Mouse (Mus musculus): ENCODE results near the gene Crygb.

Crygb gene

DNA sequence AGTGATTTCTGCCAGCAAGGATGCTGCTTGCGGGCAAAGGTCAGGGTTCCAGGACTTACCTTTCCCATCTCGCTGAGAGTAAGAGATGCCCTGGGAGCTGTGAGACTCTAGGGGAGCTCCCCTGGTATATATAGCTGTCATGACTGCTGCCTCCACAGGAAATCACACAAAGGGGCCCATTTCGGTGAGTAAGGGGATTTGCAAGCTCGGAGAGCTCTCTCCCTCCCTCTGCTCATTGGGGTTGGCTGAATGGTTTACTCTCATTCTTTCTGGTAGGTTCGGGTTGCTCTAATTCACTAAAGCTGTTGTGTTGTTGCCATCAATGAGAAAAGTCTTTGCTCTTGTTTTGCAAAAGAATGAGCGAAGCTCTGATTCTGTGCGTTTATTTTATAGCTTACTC is at the start of gene Crygb:
TSS of gene Crygb (minus strand) at position 101 of the 400 bp plus-strand sequence.
- DNase-seq (ENCODE audit: low spot score), result no peak

GRCm38 (mm10) chr1:65131671-65132070 is 49.6 kb upstream of the Crygb start:
- no peak for DNase-seq (ENCODE audit: low spot score)

GRCm38 (mm10) chr1:65130226-65130625 is 48.1 kb upstream of the Crygb start:
- no peak for DNase-seq (ENCODE audit: low spot score)

- no peak for DNase-seq (ENCODE audit: low spot score)
Observed at GRCm38 (mm10) chr1:65129634-65130180, 47.6 kb upstream of the Crygb start.

GRCm38 (mm10) chr1:65122574-65123372 is 40.7 kb upstream of the Crygb start, which contains the start of gene D630023F18Rik:
TSS of gene D630023F18Rik (minus strand) at chr1:65123214.
- no peak for DNase-seq (ENCODE audit: low spot score)

GRCm38 (mm10) chr1:65119438-65119837 is 37.4 kb upstream of the Crygb start, which contains the start of gene Gm28845:
TSS of gene Gm28845 (minus strand) at chr1:65119558.
- DNase-seq (ENCODE audit: low spot score), result no peak

- no peak for DNase-seq (ENCODE audit: low spot score)
Observed at GRCm38 (mm10) chr1:65118150-65118913, 36.2 kb upstream of the Crygb start.

DNA sequence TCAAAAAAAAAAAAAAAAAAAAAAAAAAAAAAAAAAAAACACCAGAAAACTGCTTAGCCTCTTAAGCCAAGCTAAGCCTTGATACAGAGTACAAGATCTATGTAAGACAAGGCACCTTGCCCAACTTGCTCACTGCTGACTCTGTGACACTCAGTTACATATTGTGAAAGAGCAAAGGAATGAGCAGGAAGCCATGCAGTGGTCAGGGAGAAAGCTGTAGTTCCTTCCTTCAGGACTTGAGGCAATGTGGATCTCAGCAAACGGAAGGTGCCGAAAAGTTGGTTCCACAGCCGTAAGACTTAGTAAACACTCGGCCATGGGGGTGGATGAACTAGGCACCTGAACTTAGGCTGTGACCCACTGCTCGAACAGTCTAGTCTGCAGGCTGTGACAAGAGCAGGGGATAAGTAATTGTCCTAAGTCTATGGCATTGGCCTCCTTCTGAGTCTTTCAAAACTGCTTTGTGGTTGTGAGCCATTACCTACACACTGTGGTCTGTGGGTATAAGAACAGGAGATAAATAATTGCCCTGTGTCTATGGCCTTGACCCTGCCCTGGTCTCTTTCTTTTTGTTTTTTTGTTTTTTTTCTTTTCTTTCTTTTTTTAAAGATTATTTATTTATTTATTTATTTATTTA is 31.6 kb upstream of the Crygb start:
- DNase-seq (ENCODE audit: low spot score), result no peak

- DNase-seq (ENCODE audit: low spot score), result no peak
Observed at GRCm38 (mm10) chr1:65112807-65113196, 30.7 kb upstream of the Crygb start.

DNA sequence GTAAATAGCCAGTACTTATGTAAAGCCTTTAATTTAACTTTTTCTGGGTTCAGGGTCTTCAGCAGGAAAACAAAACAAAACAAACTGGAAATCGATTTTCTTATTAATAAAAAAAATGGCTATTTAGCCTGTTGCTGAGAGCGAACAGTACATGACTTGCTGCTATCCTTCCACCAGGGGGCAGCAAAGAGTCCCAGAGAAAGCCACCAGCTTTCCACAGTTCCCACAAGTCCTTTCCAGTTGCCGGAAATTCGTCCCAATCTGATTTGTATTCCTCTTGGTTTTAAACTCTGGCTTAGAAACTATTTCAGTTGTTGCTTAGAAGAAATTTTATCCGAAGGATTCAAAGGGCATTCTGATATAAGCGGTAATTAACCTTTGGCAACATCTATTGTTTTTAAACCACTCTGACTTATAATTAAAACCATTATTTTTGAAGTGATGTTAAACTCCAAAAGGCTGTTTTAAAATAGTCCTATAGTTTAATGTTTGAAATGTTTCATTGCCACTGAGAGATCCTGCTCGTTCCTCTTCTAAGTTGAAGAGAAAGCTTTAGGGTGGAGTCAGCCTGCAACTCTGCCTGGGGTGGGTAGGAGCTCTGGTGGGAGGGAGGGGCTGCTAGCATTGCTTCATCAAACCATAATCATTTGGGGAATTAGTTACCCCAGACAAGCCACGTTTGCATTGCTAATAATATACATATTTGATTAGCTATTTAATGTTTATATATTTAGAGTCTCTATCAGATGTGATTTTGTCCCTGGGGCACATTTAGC is 30.1 kb upstream of the Crygb start:
- DNase-seq (ENCODE audit: low spot score), result peak; percentile 25

DNA sequence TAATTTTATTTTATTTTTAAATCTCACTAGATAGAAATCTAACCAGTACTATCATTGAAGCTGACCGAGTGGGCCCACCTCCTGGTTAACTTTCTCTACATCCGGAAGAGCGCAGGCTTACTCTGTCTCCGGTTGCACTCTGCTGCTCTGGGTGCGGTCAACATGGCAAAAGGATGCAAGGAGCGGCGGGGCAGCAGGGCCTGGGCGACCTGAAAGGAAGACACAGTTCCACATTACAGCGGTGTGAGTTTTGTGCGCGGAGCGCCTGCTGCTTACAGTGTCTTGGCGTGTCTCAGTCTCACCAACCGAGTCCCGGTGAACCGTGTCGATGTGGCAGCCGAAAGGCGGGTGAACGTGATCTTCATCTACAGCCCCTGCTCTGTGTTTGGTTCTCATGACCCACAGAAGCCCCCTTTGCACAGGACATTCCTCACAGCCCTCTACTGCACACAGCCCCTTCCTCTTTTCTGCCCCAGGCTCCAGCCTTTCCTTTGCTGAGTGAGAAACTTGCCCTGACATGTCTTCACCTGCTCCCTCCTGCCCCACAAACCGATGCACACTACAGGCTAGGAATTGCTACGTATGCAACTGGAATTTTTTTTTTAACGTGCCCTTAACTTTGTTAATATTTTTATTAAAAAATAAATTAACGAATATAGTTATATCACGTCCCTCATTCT is 27.8 kb upstream of the Crygb start:
- DNase-seq (ENCODE audit: low spot score), result no peak

DNA sequence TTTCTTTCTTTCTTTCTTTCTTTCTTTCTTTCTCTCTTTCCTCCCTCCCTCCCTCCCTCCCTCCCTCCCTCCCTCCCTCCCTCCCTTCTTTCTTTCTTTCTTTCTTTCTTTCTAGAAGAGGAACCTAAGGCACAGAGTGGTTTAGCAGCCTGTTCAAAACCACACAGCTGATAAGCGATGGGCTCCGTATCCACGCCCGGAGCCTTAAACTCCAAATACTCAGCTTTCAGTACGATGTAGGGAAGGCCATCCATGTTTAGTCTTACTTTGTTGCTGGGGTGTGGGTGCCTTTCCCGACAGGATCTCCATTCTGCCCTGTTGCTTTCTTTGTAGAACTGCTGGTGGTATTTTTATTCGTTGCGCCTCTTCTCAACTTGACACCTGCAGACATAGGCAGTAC is 27.1 kb upstream of the Crygb start:
- DNase-seq (ENCODE audit: low spot score), result no peak

GRCm38 (mm10) chr1:65107654-65108279 is 25.7 kb upstream of the Crygb start:
- no peak for DNase-seq (ENCODE audit: low spot score)

GRCm38 (mm10) chr1:65103273-65103672 is 21.2 kb upstream of the Crygb start, which contains the start of gene Cryga:
TSS of gene Cryga (minus strand) at chr1:65103373.
- DNase-seq (ENCODE audit: low spot score), result no peak

GRCm38 (mm10) chr1:65096953-65097352 is 14.9 kb upstream of the Crygb start:
- no peak for DNase-seq (ENCODE audit: low spot score)

GRCm38 (mm10) chr1:65091566-65091965 is 9.5 kb upstream of the Crygb start:
- no peak for DNase-seq (ENCODE audit: low spot score)

GRCm38 (mm10) chr1:65090370-65090769 is 8.3 kb upstream of the Crygb start:
- no peak for DNase-seq (ENCODE audit: low spot score)

DNA sequence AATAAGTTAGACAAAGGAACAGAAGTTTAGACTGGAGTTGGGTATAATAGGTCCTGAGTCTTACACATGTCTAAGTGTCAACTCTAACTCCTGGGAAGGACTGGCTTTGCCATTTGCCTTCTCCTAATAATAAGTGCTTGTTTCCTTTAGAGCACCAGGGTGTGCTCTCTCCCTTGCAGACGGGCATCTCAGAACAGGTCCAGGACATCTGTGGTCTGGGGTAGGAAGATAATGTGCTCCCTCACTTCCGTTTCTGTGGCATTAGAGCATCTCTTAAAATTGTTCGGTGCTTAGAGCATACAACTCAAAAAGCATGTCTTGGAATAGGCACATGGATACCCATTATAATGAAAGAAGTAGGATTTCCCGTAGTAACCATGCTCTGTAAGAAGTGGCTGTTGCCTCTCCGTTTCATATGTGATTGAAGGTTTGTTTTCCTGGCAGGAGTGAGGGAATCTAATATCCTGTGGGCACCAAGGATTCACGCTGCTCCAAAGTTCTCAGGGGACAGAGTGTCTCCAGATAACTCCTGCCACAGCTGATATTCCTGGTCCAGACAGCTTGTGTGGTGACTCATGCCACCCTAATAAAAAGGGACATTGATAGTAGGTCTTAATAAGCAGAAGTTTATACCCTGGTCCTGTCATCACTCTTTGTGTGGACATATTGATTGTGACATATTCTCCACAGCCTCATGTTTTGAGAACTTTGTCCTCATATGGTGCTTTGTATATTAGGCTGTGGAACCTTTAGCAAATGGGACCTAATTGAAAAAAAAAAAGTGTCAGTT is 6.7 kb upstream of the Crygb start:
- DNase-seq (ENCODE audit: low spot score), result no peak

- DNase-seq (ENCODE audit: low spot score), result no peak
Observed at GRCm38 (mm10) chr1:65075607-65076006, 6.5 kb downstream of the Crygb start.

DNA sequence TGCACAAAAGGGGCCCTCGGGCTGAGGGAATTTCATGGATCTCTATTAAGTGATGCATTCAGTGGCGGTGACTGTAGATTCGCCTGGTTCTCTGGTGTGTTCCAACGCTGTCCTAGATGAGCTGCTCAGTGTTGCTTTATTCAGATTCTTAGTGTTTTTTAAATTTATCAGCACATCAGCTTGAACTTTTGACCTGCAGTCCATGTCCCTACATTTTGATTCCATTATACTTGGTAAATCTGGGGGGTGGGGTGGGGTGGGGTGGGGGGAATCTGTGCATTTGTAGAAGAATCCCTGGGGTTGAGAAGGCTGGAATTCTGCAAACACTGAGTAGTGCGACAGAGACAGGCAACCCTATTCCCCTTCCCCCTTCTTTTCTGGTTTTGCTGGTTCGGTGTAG is 8.5 kb downstream of the Crygb start, which contains the start of gene Crygc:
TSS of gene Crygc (minus strand) at position 101 of the 400 bp plus-strand sequence.
- DNase-seq (ENCODE audit: low spot score), result no peak
